Mouse (Mus musculus) stomach, embryonic 16.5 days (tissue): ENCODE data around the gene Fads2. TPM values are rescaled to one million over a fixed set of nuclear protein-coding genes. Genes with fewer than 3 reads are reported as not detected.

Experiments
- ATAC-seq: fragments of 200-750 bp; cut with Nextera tagmentation; 2 replicates; pipeline ENCODE4 v1.8.0; 2017; ENCODE audit warnings: moderate number of reproducible peaks, moderate TSS enrichment; ENCODE audit not compliant: insufficient read depth, low FRiP score
- H3K27ac ChIP-seq: fragments of 300-500 bp; sonication (generic); 2 replicates; pipeline ENCODE4 v1.5.1; 2014; ENCODE audit warnings: low read length
- H3K27me3 ChIP-seq: fragments of 300-500 bp; sonication (generic); 2 replicates; pipeline ENCODE4 v1.6.1; 2014; ENCODE audit warnings: low read length, control low read depth, mixed read lengths; ENCODE audit not compliant: control insufficient read depth, insufficient read depth
- H3K36me3 ChIP-seq: fragments of 300-500 bp; sonication (generic); 2 replicates; pipeline ENCODE4 v1.6.1; 2014; ENCODE audit warnings: low read length; ENCODE audit not compliant: control insufficient read depth, insufficient read depth
- H3K4me1 ChIP-seq: fragments of 300-500 bp; sonication (generic); 2 replicates; pipeline ENCODE4 v1.6.1; 2014; ENCODE audit warnings: low read length, control low read depth, mixed read lengths; ENCODE audit not compliant: control insufficient read depth, insufficient read depth
- H3K4me2 ChIP-seq: fragments of 300-500 bp; sonication (generic); 2 replicates; pipeline ENCODE4 v1.6.1; 2014; ENCODE audit warnings: low read depth, low read length, mixed read lengths
- H3K4me3 ChIP-seq: fragments of 300-500 bp; sonication (generic); replicated peaks from 2 replicates; pipeline ENCODE4 v1.5.1; 2014; ENCODE audit warnings: mild to moderate bottlenecking, low read length
- H3K9ac ChIP-seq: fragments of 300-500 bp; sonication (generic); 2 replicates; pipeline ENCODE4 v1.6.1; 2014; ENCODE audit warnings: low read length
- H3K9me3 ChIP-seq: fragments of 300-500 bp; sonication (generic); replicated peaks from 2 replicates; pipeline ENCODE4 v1.6.1; 2016; ENCODE audit warnings: low read length, control low read depth; ENCODE audit not compliant: control insufficient read depth
- WGBS: fragments of 180-500 bp; shearing (Covaris S2); extraction: QIAGEN DNeasy Blood & Tissue Kit; methylation state at CpG from one replicate; pipeline ENCODE4 v1.1.7; 2014; 5-methylcytosine and 5-hydroxymethylcytosine counted together
- polyA plus RNA-seq: library from polyadenylated mRNA; unstranded; fragments of >200 nt; fragmentation: Nextera tagmentation; extraction: Ambion mirVana; gene quantifications from 2 replicates; pipeline ENCODE4 v1.2.1, GENCODE M21; 2015

Gene Fads2
- polyA plus RNA-seq, 1 experiment from 2014 or later: 102 TPM

DNA sequence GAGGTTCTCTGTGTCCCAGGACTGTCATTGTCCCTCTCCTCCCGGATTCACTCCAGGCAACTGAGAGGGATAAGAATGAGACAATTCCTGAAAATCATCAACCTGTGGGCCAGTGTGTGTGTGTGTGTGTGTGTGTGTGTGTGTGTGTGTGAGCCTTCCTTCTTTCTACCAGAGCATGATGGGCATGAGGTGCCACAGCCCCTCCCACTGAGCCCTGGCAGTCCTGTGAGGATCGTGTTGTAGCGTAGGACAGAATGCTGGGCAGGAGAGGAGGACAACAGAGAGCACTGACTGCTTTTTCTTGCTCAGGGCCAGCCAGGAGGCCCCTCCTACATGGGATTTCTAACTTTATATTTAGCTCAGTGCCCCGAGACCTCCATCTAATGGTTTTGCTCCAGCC is 58.7 kb downstream of the Fads2 start:
- 70% methylated on average over 4 of the region's 4 CpGs for WGBS
- Histone ChIP-seq H3K9ac (no peak overlapping the region), H3K27me3 (no peaks in the 10 kb centered on the region), H3K4me2 (peak overlapping the region; percentile 95), H3K36me3 (no peaks in the 10 kb centered on the region), H3K9me3 (no peaks in the 10 kb centered on the region), H3K4me1 (peaks cover 48% of the 10 kb centered on the region), H3K27ac (no peak overlapping the region), H3K4me3 (peak overlapping the region; percentile 73)
- no peak for ATAC-seq

DNA sequence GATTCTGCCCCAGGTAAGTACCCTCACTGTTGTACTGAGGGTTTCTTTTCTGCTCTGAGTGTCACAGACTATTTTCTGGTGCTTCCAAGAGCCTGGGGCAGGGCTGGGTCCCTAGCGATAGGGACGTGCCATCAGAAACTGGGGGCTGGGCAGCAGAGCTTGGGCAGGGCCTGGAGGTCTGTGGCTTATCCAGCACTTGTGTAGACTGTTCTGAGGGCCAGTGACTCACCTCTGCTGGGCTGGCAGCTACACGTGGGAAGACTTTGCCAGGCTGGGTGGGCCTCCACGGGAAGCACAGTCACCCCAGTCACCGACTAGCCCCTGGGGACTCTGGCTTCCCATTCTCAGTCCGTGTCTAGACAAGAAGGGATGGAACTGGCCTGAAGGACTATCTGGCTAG is 59.3 kb downstream of the Fads2 start:
- H3K4me3 ChIP-seq: peak overlapping the region; percentile 73
- peaks cover 46% of the 10 kb centered on the region for H3K4me1 ChIP-seq
- H3K9me3 ChIP-seq: no peaks in the 10 kb centered on the region
- peak overlapping the region; percentile 77 for H3K9ac ChIP-seq
- WGBS: 32% methylated on average over 6 of the region's 6 CpGs
- no peaks in the 10 kb centered on the region for H3K36me3 ChIP-seq
- peak; percentile 19; the same call in 1 of the 2 replicates for ATAC-seq
- H3K4me2 ChIP-seq: peak overlapping the region; percentile 95
- H3K27ac ChIP-seq: peak overlapping the region; percentile 78
- no peaks in the 10 kb centered on the region for H3K27me3 ChIP-seq

DNA sequence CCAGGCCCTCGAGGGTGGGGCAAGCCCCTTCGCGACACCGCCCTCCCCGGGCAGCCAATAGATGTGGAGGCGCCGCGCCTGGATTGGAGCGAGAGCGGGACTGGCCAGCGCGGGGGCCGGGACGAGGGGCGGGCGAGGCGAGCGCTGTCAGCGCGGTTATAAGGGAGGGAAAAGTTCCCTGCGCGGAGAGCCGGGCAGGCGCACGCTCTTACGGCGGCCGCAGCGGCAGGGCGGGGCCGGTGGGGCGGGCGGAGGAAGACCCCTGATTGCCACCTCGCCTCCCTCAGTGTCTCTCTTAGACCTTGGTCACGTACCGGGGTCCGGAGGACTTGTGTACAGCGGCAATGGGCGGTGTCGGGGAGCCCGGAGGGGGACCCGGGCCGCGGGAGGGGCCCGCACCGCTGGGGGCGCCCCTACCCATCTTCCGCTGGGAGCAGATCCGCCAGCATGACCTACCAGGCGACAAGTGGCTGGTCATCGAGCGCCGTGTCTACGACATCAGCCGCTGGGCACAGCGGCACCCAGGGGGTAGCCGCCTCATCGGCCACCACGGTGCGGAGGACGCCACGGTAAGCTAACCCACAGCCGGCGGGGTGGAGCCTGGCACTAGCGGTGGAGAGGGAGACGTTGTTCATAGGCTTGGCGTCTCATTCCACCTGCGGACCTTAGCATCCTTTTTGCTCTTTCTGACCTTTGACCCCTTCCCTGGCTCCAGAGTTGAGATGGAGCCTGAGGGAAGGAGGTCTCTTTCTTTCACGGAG is 60.0 kb downstream of the Fads2 start, which contains the start of gene Fads3:
TSS of gene Fads3 (plus strand) at position 182 of the 761 bp plus-strand sequence.
- Histone ChIP-seq H3K36me3 (no peaks in the 10 kb centered on the region), H3K27ac (peak within 1 kb of the TSS; percentile 78), H3K9me3 (no peaks in the 10 kb centered on the region), H3K27me3 (no peaks in the 10 kb centered on the region), H3K4me1 (peaks cover 42% of the 10 kb centered on the region), H3K4me2 (peak within 1 kb of the TSS; percentile 95), H3K9ac (peak within 1 kb of the TSS; percentile 77), H3K4me3 (peak within 1 kb of the TSS; percentile 73)
- WGBS: under 1% methylated on average over 63 of the region's 69 CpGs
- peak; percentile 93 for ATAC-seq

DNA sequence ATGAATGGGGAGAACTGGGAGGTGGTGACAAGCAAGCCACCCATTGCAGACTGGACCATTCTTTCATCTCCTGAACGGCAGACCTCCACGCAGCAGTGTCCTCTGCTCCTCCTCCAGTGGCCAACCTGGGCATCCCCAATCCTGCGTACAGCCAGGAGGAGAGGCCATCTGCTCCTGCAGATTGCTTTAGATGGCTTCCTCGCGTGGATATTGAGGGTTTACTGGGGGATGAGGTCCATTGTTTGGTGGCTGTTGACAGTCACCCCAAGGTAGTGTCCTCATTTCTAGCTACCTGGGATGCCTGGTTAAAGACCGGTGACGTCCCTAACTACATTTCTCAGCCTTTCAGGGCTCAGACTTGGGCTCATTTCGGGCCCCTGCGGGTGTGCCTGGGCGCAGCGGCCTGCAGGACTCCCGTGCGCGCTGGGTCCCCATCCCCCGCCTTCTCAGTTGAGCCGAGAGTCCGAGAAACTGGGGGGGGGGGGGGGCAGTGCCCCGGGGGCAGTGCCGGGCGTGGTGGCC is 60.6 kb downstream of the Fads2 start:
- peak overlapping the region; percentile 78 for H3K27ac ChIP-seq

GRCm38 (mm10) chr19:10039615-10040014 is 61.9 kb downstream of the Fads2 start:
- Histone ChIP-seq H3K4me2 (no peak overlapping the region), H3K9me3 (no peaks in the 10 kb centered on the region), H3K36me3 (no peaks in the 10 kb centered on the region), H3K9ac (no peak overlapping the region), H3K4me3 (no peak overlapping the region), H3K4me1 (peaks cover 38% of the 10 kb centered on the region), H3K27me3 (no peaks in the 10 kb centered on the region), H3K27ac (no peak overlapping the region)
- no peak for ATAC-seq
- 82% methylated on average over 2 of the region's 2 CpGs for WGBS

More for the DNA sequence above, 60.6 kb downstream of the Fads2 start:
- ATAC-seq: no peak
- peak overlapping the region; percentile 73 for H3K4me3 ChIP-seq
- peak overlapping the region; percentile 95 for H3K4me2 ChIP-seq
- WGBS: 8% methylated on average over 20 of the region's 20 CpGs
- peaks cover 38% of the 10 kb centered on the region for H3K4me1 ChIP-seq
- H3K9me3 ChIP-seq: no peaks in the 10 kb centered on the region
- H3K27me3 ChIP-seq: no peaks in the 10 kb centered on the region
- peak overlapping the region; percentile 77 for H3K9ac ChIP-seq
- no peaks in the 10 kb centered on the region for H3K36me3 ChIP-seq

GRCm38 (mm10) chr19:10038910-10039309 is 62.6 kb downstream of the Fads2 start:
- 15% methylated on average over 3 of the region's 3 CpGs for WGBS
- no peak overlapping the region for H3K4me2 ChIP-seq
- H3K4me1 ChIP-seq: peaks cover 38% of the 10 kb centered on the region
- peak overlapping the region; percentile 54 for H3K27ac ChIP-seq
- H3K27me3 ChIP-seq: no peaks in the 10 kb centered on the region
- 0 out of 2 replicates have a peak overlapping the region, but pooled peaks have one; percentile 28 for H3K9ac ChIP-seq
- no peak overlapping the region for H3K4me3 ChIP-seq
- no peaks in the 10 kb centered on the region for H3K36me3 ChIP-seq
- no peak for ATAC-seq
- H3K9me3 ChIP-seq: no peaks in the 10 kb centered on the region

DNA sequence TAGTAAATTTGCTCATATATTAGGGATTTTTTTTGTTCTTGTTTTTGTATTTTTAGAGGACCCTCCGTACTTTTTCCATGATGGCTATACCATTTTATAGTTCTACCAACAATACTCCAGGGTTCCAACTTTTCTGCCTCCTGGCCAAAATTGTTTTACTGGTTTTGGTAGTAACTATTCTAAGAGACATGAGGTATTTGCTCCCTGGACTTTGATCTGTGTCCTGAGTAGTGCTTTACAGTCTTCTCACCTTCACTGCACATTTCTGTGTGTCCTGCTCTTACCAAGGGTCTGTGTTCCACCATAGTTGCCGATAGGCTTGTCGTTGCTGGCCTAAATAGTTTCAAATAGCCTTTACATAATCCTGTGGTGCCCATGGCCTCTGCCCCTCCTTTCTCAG is 63.2 kb downstream of the Fads2 start:
- Histone ChIP-seq H3K36me3 (no peaks in the 10 kb centered on the region), H3K9me3 (no peaks in the 10 kb centered on the region), H3K27me3 (no peaks in the 10 kb centered on the region), H3K4me2 (no peak overlapping the region), H3K4me3 (no peak overlapping the region), H3K9ac (0 out of 2 replicates have a peak overlapping the region, but pooled peaks have one; percentile 28), H3K27ac (peak overlapping the region; percentile 54; the same call in 1 of the 2 replicates), H3K4me1 (peaks cover 34% of the 10 kb centered on the region)
- no peak for ATAC-seq
- WGBS: 81% methylated on average over 3 of the region's 3 CpGs

GRCm38 (mm10) chr19:10037534-10037933 is 64.0 kb downstream of the Fads2 start:
- H3K27ac ChIP-seq: no peak overlapping the region
- peaks cover 26% of the 10 kb centered on the region for H3K4me1 ChIP-seq
- no peak for ATAC-seq
- no peaks in the 10 kb centered on the region for H3K9me3 ChIP-seq
- H3K4me3 ChIP-seq: no peak overlapping the region
- H3K4me2 ChIP-seq: no peak overlapping the region
- no peak overlapping the region for H3K9ac ChIP-seq
- H3K27me3 ChIP-seq: no peaks in the 10 kb centered on the region
- H3K36me3 ChIP-seq: no peaks in the 10 kb centered on the region
- 60% methylated on average over 2 of the region's 2 CpGs for WGBS

DNA sequence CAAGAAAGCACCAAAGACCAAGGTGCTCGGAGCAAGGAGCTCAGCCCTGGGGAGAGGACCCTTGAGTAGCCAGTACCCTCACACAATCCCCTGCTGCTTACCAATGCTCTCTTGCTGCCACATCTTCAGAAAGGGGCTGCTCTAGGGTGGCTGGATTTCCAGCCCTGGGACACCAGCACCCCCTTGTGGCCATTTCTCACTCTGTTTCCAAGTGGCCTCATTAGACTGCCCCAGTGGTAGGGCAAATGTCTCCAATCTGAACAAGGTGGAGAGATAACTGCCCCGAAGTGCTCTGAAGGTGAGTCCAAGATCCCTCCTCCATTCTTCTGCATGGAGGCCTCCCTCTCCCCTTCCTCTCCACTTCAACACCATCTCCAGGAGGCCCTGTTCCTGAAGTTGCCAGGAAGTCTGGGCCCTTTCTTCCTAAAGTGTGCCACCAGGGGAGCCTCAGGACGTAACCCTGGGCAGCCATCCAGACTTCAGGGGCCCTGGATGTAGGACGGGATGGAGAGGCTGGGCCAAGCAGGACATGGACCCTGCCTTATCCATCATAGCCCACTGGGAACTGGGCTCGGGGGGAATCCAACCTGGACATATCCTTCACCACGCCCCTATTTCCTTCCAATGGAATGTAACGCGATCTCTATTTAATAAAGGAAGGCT is 66.6 kb downstream of the Fads2 start:
- 60% methylated on average over 8 of the region's 8 CpGs for WGBS
- ATAC-seq: peak; percentile 53; the same call in 1 of the 2 replicates
- Histone ChIP-seq H3K4me3 (no peak overlapping the region), H3K36me3 (no peaks in the 10 kb centered on the region), H3K4me2 (no peak overlapping the region), H3K9ac (0 out of 2 replicates have a peak overlapping the region, but pooled peaks have one; percentile 42), H3K4me1 (peaks cover 14% of the 10 kb centered on the region), H3K27ac (no peak overlapping the region), H3K27me3 (no peaks in the 10 kb centered on the region), H3K9me3 (no peaks in the 10 kb centered on the region)
